Mouse (Mus musculus) ES-Bruce4 (cell line): Measurements from ENCODE around the gene Otog. TPM values are rescaled to one million over a fixed set of nuclear protein-coding genes. Genes with fewer than 3 reads are reported as not detected.

Source experiments
- H3K27ac ChIP-seq: 2 replicates; pipeline ENCODE4 v1.5.1; 2012; ENCODE audit warnings: low read length, inconsistent platforms; ENCODE audit not compliant: insufficient read depth
- H3K27me3 ChIP-seq: 2 replicates; pipeline ENCODE4 v1.6.1; 2012; ENCODE audit warnings: mild to moderate bottlenecking, low read length, inconsistent platforms; ENCODE audit not compliant: control insufficient read depth, poor library complexity, insufficient read depth, severe bottlenecking
- H3K36me3 ChIP-seq: 2 replicates; pipeline ENCODE4 v1.6.1; 2012; ENCODE audit warnings: inconsistent platforms, mild to moderate bottlenecking, low read length, moderate library complexity; ENCODE audit not compliant: control insufficient read depth, poor library complexity, insufficient read depth, severe bottlenecking
- H3K4me1 ChIP-seq: one replicate; pipeline ENCODE4 v1.8.1; 2011; ENCODE audit warnings: low read length; ENCODE audit not compliant: control insufficient read depth, insufficient read depth
- H3K4me3 ChIP-seq: 2 replicates; pipeline ENCODE4 v1.5.1; 2011; ENCODE audit warnings: low read depth, mild to moderate bottlenecking, low read length
- H3K9ac ChIP-seq: 2 replicates; pipeline ENCODE4 v1.6.1; 2012; ENCODE audit warnings: low read depth, mild to moderate bottlenecking, inconsistent platforms; ENCODE audit not compliant: poor library complexity, severe bottlenecking
- H3K9me3 ChIP-seq: replicated peaks from 2 replicates; pipeline ENCODE4 v1.6.1; 2012; ENCODE audit warnings: mild to moderate bottlenecking, low read length, inconsistent platforms; ENCODE audit not compliant: control insufficient read depth, poor library complexity, insufficient read depth, severe bottlenecking
- CTCF ChIP-seq: IDR thresholded peaks from one replicate; pipeline ENCODE4 v1.8.1; 2011; ENCODE audit warnings: low read depth, low read length
- EP300 ChIP-seq: IDR thresholded peaks from 2 replicates; pipeline ENCODE4 v1.6.1; 2011; ENCODE audit warnings: low read depth, low read length; ENCODE audit not compliant: insufficient read depth
- POLR2A ChIP-seq: IDR thresholded peaks from one replicate; pipeline ENCODE4 v1.8.1; 2011; ENCODE audit warnings: low read length; ENCODE audit not compliant: insufficient read depth
- polyA plus RNA-seq: library from polyadenylated mRNA; stranded (reverse); fragments of >200 nt; gene quantifications from 2 replicates; pipeline ENCODE4 v1.2.4, GENCODE M21; 2011; ENCODE audit warnings: low read depth; ENCODE audit not compliant: missing spikeins, insufficient read depth, insufficient read length

Otog gene
- polyA plus RNA-seq, 1 experiment, result 0.30 TPM

GRCm38 (mm10) chr7:46313486-46313885 lies 72.7 kb downstream of the Otog start:
- H3K4me1 ChIP-seq, result no peaks in the 10 kb centered on the region
- H3K9ac ChIP-seq, result no peak overlapping the region
- no peaks in the 10 kb centered on the region for H3K27me3 ChIP-seq
- no peak for TF ChIP-seq EP300
- no peak for TF ChIP-seq CTCF
- no peak for TF ChIP-seq POLR2A
- H3K9me3 ChIP-seq, result no peaks in the 10 kb centered on the region
- no peak overlapping the region for H3K4me3 ChIP-seq
- no peak overlapping the region for H3K27ac ChIP-seq
- no peaks in the 10 kb centered on the region for H3K36me3 ChIP-seq

DNA sequence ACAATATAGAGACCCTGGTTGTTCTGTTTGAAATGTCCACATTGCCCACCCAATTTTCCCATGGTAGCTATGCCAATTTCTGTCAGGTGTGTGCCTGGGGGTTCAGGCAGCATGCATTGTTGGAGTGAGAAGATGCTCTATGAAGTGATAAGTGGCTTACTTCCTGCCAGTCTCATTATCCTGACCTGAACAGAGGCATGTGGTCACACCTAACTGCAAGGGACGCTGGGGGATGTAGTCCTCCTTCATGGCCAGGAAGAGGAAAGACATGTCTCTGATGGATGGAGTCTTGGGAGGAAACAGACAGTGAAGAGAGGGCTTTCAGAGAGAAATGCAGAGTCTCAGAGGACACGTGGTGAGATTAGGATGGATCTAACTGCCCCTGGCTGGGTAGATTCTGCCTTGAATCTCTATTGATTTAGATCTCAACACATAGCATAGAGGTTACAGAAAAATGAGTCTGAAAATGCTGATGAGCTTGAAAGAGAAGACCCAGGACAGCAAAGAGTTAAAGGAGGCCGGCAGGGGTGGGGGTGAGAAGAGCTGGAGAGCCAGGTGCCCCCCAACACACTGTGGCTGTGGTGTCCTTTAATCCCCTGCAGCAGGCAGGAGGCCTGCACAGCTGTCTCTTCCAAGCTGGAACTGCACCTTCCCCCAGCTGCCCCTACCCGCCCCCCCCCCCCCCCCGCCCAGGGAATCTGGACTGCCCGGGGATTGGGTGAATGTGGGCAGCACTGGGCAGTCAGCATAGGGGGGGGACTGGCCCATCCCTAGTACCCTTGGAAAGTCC lies 73.6 kb downstream of the Otog start:
- H3K36me3 ChIP-seq, result no peaks in the 10 kb centered on the region
- H3K4me3 ChIP-seq, result no peak overlapping the region
- no peak overlapping the region for H3K27ac ChIP-seq
- no peak overlapping the region for H3K9ac ChIP-seq
- no peaks in the 10 kb centered on the region for H3K9me3 ChIP-seq
- no peaks in the 10 kb centered on the region for H3K27me3 ChIP-seq
- H3K4me1 ChIP-seq, result no peaks in the 10 kb centered on the region
- TF ChIP-seq CTCF (no peak), POLR2A (no peak), EP300 (no peak)

DNA sequence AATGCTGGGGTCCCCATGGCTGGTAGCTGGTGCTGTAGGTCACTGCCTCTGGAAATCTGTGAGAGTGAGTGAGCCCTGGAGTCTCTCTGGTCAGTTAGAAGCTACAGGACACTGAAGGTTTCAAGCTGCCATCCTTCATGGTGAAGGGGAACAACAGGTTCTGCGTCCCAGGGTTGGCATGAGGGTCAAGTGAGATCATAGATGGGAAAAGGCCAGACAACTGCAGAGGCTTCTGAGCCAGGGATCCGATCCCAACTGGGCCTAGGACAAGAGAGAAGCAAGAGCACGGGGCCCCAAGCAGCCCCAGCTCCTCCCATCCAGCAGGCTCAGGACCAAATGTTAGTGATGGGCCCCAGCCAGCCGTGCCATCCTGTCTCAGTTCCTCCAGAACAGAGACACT lies 74.9 kb downstream of the Otog start:
- Histone ChIP-seq H3K9ac (no peak overlapping the region), H3K4me1 (no peaks in the 10 kb centered on the region), H3K9me3 (no peaks in the 10 kb centered on the region), H3K4me3 (no peak overlapping the region), H3K27ac (no peak overlapping the region), H3K27me3 (no peaks in the 10 kb centered on the region), H3K36me3 (no peaks in the 10 kb centered on the region)
- TF ChIP-seq EP300, result no peak
- TF ChIP-seq POLR2A, result no peak
- no peak for TF ChIP-seq CTCF

- no peak overlapping the region for H3K9ac ChIP-seq
- no peaks in the 10 kb centered on the region for H3K9me3 ChIP-seq
These were observed 76.2 kb downstream of the Otog start for GRCm38 (mm10) chr7:46316948-46317347.

DNA sequence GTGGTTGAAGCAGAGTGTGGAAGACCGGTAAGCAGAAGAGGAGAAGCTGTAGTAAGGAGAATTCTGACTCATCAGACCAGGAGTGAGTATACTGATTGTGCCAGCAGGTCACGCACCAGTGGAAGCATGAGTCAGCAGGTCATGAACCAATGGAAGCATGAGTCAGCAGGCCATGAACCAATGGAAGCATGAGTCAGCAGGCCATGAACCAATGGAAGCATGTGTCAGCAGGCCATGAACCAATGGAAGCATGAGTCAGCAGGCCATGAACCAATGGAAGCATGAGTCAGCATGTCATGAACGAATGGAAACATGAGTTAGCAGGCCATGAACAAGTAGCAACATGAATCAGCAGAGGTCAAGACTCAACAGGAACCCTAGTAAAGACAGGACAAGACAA lies 80.5 kb downstream of the Otog start:
- H3K9me3 ChIP-seq, result no peaks in the 10 kb centered on the region; the same call in 1 of the 2 replicates
- H3K27me3 ChIP-seq, result no peaks in the 10 kb centered on the region
- H3K36me3 ChIP-seq, result no peaks in the 10 kb centered on the region
- no peak overlapping the region for H3K4me3 ChIP-seq
- TF ChIP-seq POLR2A (no peak), EP300 (no peak), CTCF (no peak)
- no peak overlapping the region for H3K9ac ChIP-seq
- no peaks in the 10 kb centered on the region for H3K4me1 ChIP-seq
- H3K27ac ChIP-seq, result no peak overlapping the region

More at GRCm38 (mm10) chr7:46316948-46317347, 76.2 kb downstream of the Otog start:
- H3K36me3 ChIP-seq, result no peaks in the 10 kb centered on the region
- no peak overlapping the region for H3K4me3 ChIP-seq
- H3K27ac ChIP-seq, result no peak overlapping the region
- TF ChIP-seq EP300, result no peak
- TF ChIP-seq POLR2A, result no peak
- TF ChIP-seq CTCF, result no peak
- no peaks in the 10 kb centered on the region for H3K27me3 ChIP-seq
- H3K4me1 ChIP-seq, result no peaks in the 10 kb centered on the region

DNA sequence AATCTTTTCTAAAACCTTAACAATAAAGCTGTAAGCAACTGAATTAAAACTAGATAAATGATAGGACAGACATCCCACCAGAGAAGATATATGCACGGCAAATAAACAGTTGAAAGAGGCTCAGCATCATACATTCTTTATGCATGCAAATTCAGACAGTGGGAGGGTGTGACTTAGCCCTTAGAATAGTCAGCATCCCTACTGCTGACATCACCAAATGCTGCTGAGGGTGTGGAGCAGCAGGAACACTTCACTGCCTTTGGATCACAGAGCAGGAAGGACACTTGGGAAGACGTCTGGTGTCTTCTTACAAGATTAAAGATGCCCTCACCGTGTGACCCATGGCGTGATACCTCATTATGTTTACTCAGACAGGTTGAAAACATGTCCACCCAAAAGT lies 87.1 kb downstream of the Otog start:
- TF ChIP-seq EP300 (no peak), POLR2A (no peak), CTCF (no peak)
- H3K27me3 ChIP-seq, result no peaks in the 10 kb centered on the region
- no peak overlapping the region for H3K27ac ChIP-seq
- no peak overlapping the region for H3K9ac ChIP-seq
- H3K9me3 ChIP-seq, result no peaks in the 10 kb centered on the region; the same call in 1 of the 2 replicates
- no peaks in the 10 kb centered on the region for H3K36me3 ChIP-seq
- no peaks in the 10 kb centered on the region for H3K4me1 ChIP-seq
- no peak overlapping the region for H3K4me3 ChIP-seq
